Mouse (Mus musculus) T-helper 1 cell (primary cell): ENCODE measurements around the gene Mlxip.

Experiments
- in situ Hi-C: fragments of 300-600 bp; cut with MboI, MseI; formaldehyde crosslinking; loops from one replicate; pipeline ENCODE4 v1.15.1; 2025; ENCODE audit warnings: high pct_unique_total_duplicates

Mlxip gene

DNA sequence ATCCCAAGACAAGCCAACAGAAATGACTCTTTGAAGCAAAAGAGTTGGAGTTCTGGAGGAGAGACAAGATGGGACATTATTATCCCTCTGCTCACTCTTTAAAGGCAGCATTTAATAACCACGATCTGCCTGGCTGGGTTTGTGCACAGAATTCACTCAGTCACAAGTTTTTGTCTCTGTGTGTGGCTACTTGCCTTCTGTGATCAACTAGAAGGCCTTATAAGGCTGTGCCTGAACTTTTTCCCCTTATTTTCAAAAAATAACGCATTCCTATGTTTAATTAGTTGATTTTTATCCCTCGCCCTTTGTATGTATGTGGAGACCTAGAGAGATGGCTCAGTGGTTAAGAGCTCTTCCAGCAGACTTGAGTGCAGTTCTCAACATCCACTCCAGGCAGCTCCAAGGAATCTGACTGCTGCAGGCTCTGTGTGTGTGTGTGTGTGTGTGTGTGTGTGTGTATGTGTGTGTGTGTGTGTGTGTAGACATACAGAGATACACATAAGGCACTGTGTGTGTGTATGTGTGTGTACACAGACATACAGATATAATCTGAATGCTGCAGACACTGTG lies 37.8 kb downstream of the Mlxip start:
- in situ Hi-C loops = no loop called here

DNA sequence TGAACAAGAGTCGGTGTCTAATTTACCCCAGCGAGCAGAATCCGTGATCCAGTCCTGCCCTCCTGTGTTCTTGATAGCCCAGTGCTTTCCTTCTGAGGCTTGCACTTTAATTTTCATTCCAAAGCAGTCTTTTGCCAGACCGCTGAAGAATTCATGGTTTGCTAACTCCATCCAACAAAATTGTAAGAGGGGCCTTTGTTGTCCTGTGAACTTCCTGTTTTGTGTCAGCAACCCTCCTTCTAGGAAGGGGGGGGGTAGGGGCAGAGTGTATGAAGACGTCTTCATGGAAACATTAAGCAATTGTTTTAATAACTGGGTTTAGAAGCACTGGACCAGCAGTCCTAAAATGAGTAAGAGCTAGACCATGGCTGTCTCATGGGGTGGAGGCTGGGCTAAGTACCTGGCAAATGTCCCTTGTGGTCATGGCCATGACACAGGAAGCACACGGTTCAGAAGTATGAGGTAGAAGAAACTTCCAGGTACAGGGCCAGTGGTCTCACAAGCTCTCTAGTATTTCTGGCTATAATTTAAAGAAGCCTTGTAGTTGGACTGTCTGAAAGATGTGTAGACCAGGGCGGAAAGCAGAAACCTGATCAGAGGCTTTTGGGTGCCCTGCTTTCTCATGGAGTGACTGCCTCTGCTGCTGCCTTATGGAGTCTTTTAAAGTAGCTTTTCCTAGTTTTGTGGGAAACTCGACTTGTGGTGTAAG lies 41.6 kb downstream of the Mlxip start:
- in situ Hi-C loops = no loop called here

DNA sequence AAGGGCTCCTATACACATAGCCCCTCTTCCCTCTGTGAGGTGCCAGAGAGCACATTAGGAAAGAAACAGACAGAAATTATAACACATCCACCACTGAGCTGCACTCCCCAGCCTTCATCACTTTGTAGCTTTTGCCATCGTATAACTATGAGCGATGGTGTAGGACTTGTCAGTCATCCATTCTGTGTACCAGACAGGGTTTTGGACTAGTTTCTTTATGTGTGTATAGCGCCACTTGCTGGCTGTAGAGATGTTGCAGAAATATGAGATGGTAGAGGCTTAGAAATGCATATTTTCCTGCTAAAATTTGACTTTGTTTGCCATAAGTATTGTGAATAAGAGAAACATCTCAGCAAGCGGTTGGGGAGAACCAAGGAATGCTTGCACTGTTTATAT lies 42.2 kb downstream of the Mlxip start:
- in situ Hi-C loops = no loop called here

DNA sequence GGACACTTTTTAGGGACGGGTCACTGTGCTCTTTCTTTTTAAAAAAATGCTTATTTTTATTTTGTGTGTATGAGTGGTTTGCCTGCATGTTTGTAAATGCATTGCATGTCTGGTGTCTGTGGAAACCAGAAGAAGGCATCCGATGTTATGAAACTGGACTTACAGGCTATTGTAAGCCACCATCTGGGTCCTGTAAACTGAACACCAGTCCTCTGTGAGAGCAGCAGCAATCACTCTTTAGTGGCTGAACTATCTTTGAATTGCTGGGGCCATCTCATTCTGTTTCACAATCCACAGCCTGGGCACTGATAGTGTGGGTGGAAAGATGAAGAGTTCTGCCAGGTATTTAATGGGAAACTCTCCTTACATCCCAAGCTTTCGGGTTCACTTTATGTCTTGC lies 43.8 kb downstream of the Mlxip start:
- in situ Hi-C loops = no loop called here

GRCm38 (mm10) chr5:123439312-123439711 lies 44.7 kb downstream of the Mlxip start:
- in situ Hi-C loops = no loop called here

DNA sequence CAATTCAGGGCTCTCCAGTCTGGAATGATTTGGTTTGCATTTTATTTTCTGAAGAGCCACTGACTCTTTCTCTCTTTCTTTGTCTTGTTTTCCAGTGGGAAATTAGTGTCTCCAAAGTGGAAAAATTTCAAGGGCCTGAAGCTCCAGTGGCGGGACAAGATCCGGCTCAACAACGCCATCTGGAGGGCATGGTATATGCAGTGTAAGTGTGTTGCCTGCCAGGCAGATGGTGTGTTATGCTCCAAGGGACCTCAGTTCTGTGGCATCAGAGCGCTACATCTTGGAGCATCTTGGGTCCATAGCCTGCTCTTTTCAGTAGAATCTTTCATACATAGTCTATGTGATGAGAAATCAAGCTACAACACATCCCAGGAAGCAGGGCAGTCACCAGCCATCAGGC lies 45.3 kb downstream of the Mlxip start:
- in situ Hi-C loops = loop anchor here (5.0 kb wide), 2 partner anchors 57 to 73 kb away; no protein-coding TSS in a partner anchor

GRCm38 (mm10) chr5:123440664-123441063 lies 46.1 kb downstream of the Mlxip start:
- in situ Hi-C loops = loop anchor here (5.0 kb wide), 2 partner anchors 57 to 73 kb away; no protein-coding TSS in a partner anchor

- in situ Hi-C loops = loop anchor here (5.0 kb wide), 2 partner anchors 55 to 75 kb away; no protein-coding TSS in a partner anchor
Measured at GRCm38 (mm10) chr5:123442283-123442682, 47.7 kb downstream of the Mlxip start.

DNA sequence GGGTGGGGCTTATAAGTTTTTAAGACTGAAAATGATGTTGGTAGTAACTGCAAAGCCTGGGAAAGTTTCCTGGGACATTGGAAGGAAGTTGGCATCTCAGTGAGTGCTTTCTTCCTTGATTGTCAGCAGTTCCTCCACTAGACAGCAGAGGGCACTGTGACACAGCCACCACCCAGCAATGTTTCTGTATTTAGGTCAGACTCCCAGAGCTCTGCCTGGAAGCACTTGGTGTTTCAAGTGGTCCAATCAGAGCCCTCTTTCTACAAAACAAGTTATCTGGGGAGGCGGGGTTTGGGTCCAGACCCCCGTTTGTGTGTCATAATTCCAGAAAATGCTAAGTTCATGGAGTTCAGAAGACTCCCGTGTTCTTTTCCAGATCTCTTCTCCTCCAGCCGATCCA lies 49.5 kb downstream of the Mlxip start:
- in situ Hi-C loops = loop anchor here (5.0 kb wide), 2 partner anchors 53 to 77 kb away; no protein-coding TSS in a partner anchor

GRCm38 (mm10) chr5:123444849-123445334 lies 50.3 kb downstream of the Mlxip start:
- in situ Hi-C loops = loop anchor here (5.0 kb wide), 2 partner anchors 52 to 78 kb away; no protein-coding TSS in a partner anchor

DNA sequence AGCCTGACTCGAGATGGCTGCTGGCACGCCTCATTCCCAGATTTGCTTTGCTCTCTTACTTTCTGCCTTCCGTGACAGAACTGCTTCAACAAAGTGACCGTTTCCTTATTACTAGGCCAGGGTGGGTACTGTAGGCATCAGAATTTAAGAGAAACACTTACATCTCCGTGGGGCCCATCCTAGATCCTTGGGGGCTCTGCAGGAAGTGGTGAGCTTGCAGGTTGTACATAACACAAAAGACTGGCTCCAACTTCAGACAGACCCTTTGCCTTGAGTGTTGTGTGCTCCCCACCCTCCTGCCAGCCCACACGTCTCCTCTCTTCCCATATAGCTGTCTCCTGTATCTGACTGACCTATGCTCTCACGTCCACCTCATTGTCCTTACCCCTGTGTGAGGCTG lies 57.3 kb downstream of the Mlxip start:
- in situ Hi-C loops = no loop called here

- in situ Hi-C loops = no loop called here
Measured at GRCm38 (mm10) chr5:123461420-123461819, 66.8 kb downstream of the Mlxip start.

DNA sequence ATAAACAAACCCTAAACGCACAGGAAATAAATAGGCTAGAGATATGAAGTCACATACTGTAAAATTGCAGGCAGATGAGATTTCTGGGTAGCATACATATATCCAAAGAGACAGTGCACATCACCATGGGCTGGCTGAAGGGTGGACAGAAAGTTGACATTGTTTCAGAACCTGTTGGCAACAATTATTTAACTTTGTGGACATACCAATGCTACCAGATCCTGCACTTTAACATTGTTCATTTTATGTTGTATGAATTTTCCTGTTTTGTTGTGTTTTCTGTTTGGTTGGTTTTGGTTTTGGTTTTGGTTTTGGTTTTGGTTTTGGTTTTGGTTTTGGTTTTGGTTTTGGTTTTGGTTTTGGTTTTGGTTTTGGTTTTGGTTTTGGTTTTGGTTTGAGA lies 70.0 kb downstream of the Mlxip start:
- in situ Hi-C loops = no loop called here

- in situ Hi-C loops = no loop called here
Measured at GRCm38 (mm10) chr5:123470784-123471400, 76.3 kb downstream of the Mlxip start.

- in situ Hi-C loops = no loop called here
Measured at GRCm38 (mm10) chr5:123473817-123474216, 79.2 kb downstream of the Mlxip start.

GRCm38 (mm10) chr5:123487659-123488395 lies 93.2 kb downstream of the Mlxip start:
- in situ Hi-C loops = loop anchor here (10.0 kb wide), 1 partner anchor 1873 kb away; the partner anchor contains the start of gene Acad12

- in situ Hi-C loops = loop anchor here (10.0 kb wide), 1 partner anchor 1874 kb away; the partner anchor contains the start of gene Acad12
Measured at GRCm38 (mm10) chr5:123489112-123489785, 94.7 kb downstream of the Mlxip start, which contains the start of the genes Lrrc43 and Il31. TSS of gene Lrrc43 (plus strand) at chr5:123489305. TSS of gene Il31 (minus strand) at chr5:123489489.

GRCm38 (mm10) chr5:123489935-123490334 lies 95.3 kb downstream of the Mlxip start:
- in situ Hi-C loops = loop anchor here (10.0 kb wide), 1 partner anchor 1875 kb away; the partner anchor contains the start of gene Acad12

GRCm38 (mm10) chr5:123499717-123500116 lies 105.1 kb downstream of the Mlxip start:
- in situ Hi-C loops = loop anchor here (5.0 kb wide), 1 partner anchor 57 kb away; no protein-coding TSS in a partner anchor

GRCm38 (mm10) chr5:123501973-123502372 lies 107.4 kb downstream of the Mlxip start:
- in situ Hi-C loops = no loop called here
